Mouse (Mus musculus) neural tube, embryonic 10.5 days (tissue): Measurements from ENCODE around the gene Orm1.

Source experiments
- DNase-seq: peaks from one replicate; pipeline ENCODE4 v3.0.0-alpha.2; 2017; ENCODE audit warnings: low spot score; ENCODE audit errors: extremely low spot score

The Orm1 gene

GRCm38 (mm10) chr4:63355877-63356665 is 11.7 kb downstream of the Orm1 start, which contains the start of gene Orm3:
TSS of gene Orm3 (plus strand) at chr4:63356162.
- no peak for DNase-seq

DNA sequence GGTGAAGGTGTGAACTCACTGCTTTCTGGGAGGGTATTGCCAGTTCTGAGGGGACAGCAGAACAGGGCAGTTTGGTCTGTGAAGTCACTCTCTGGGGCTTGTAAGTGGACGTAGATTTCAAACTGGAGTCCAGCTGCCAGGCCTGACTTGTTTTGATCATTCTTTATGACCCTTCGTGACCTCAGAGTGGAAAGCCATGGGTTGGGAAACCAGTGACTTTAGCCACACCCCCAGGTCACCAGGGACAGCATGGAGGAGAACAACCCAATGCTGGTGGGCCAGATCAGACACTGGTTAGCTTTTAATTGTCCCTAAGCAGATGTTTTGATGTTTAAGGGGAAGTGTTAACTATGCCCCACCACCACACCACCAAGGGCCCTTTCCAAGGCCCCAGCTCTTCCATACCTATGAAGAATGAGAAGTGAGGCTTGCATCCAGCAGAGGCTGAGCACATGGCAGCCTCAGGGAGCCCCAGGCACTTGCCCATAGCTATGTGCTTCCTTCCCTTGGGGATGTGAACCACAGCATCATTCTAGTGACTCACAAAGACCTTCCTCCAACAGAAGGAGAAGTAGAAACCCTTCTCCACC is 12.7 kb downstream of the Orm1 start:
- no peak for DNase-seq

- no peak for DNase-seq
These were observed 15.5 kb downstream of the Orm1 start for GRCm38 (mm10) chr4:63359861-63360260.

- no peak for DNase-seq
These were observed 17.8 kb downstream of the Orm1 start, which contains the start of gene Orm2 for GRCm38 (mm10) chr4:63362150-63362549. TSS of gene Orm2 (plus strand) at chr4:63362449.

DNA sequence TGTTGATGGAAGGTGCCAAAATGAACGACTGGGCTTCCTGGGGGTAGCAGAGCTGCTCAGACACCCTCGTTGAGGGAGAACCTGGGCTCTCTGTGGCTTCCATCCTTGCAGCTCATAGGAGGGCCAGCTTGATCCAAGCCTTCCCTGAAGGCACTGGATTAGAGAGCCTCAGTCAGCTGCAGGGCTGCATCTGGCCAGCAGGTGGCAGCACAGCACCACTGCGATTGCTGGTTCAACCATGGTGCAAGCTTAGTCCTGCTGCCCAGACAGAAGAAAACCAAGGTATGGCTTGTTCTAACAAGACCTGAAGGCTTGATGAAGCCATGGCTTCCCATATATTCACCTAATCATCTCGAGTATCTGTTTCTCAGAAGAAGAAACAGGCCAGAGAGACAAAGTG is 24.2 kb downstream of the Orm1 start:
- peak; percentile 88 for DNase-seq

DNA sequence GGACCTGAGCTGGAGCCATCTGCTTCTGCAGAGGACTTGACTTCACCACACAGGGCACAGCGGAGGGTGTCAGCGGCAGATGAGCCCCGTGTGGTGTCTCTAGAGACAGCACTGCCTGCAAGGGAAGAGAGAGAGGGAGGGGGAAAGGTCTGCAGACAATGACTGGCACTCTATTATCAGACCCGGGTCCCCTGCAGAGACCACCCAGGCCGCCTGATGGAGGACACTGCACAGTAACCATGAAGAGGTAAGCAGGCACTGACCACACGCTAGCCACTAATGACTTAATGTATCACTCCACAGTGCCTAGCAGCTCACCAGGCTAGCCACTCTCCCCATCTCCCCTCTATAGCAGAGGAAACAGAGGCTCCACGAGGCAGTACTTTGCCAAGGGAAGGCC is 26.5 kb downstream of the Orm1 start:
- no peak for DNase-seq

DNA sequence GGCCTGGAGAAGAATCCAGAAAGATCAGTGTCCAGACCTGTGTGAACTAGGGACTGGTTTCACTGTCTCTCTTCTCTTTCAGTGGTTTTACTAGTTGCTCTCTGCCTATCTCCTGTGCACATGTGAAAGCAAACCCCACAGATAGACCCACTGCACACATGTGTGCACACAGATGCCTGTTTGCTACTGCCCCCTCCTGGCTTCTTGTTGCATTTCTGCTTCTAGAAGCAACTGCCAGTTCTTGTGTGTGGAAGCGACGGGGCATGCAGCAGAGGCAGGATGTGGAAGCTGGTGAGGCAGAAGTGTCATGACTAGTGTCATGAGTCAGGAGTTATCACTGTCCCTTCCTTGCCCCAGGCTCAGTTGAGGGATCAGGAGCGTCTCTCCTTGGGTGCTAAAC is 27.5 kb downstream of the Orm1 start:
- DNase-seq: peak; percentile 32

GRCm38 (mm10) chr4:63373404-63373803 is 29.0 kb downstream of the Orm1 start:
- DNase-seq: no peak

- DNase-seq: no peak
These were observed 30.0 kb downstream of the Orm1 start for GRCm38 (mm10) chr4:63374331-63374730.

DNA sequence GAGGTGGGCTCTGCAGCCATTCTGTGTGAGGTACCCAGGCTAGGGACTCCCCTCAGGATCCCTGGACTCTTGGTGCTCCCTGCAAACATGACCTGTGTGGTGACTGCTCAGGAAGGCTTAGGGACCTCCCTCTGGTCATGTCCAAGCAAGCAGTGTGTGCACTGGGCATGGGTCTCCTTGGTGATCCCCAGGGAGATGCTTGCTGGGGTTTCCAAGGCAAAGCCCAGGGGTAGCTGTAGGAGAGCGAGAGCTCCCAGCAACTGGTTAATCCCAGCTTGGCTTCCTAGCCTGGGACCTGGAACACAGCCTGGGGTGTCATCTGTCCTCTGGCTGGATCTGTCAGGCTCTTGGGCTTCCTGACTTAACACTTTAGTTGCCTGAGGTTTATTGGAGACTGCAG is 31.0 kb downstream of the Orm1 start:
- no peak for DNase-seq

- no peak for DNase-seq
These were observed 33.1 kb downstream of the Orm1 start for GRCm38 (mm10) chr4:63377483-63377882.

GRCm38 (mm10) chr4:63382676-63383369 is 38.5 kb downstream of the Orm1 start:
- no peak for DNase-seq

DNA sequence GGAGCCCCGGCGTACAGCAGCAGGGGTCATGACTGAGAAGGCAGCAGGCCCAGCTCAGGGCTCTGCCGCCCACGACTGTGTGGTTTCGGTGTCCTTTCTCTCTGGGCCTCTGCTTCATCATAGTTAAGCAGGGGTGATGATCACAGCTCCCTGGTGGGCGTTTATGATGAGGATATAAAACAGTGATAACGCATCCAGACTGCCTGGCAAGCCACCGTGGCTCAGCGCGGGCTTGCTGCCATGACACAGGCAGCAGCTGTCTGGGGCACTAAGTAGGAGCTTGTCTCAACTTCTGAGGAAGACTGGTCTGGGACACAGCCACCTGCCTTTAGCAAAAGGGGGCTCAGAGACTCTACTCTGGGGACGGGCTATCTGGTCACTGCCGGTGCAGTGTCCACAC is 39.1 kb downstream of the Orm1 start:
- DNase-seq: no peak

GRCm38 (mm10) chr4:63384262-63384661 is 39.9 kb downstream of the Orm1 start:
- no peak for DNase-seq

- no peak for DNase-seq
These were observed 40.9 kb downstream of the Orm1 start for GRCm38 (mm10) chr4:63385253-63385652.

GRCm38 (mm10) chr4:63385784-63386183 is 41.4 kb downstream of the Orm1 start:
- DNase-seq: no peak

- DNase-seq: no peak
These were observed 43.7 kb downstream of the Orm1 start for GRCm38 (mm10) chr4:63388029-63388428.

DNA sequence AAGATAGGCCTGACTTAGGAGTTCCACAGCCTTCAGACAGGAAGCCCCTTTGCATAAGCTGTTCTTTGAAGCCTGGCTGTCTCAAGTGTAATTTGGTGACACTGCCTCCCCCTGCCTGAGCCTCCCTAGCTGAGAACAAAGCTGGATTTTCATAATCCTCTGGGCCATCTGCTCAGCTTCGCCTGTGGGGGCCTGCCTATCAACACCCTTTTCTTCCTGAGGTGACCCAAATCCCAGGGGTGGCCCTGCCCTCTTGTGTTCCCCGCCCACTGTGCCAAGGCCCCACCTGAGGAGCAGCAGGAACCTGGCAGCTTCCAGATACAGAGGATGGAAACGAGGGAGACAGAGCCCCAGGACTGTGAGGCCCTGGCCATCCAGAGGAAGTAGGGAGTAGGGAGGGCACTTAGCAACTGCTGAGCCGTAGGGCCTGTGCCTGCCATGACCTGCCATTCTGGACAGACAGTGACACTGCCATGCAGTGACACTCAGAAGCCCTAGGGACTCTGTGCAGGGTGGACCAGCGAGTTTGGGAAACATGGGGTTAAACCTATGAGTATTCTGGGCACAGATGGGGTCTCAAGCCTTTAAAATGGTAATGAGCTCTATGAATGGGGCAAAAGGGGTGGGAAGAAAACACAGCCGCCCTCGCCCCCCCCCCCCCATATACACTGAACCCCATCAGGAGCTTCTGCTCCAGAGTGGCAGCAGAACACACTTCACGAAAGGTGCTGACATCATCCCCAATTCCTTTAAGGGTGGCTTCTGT is 44.9 kb downstream of the Orm1 start:
- DNase-seq: no peak

DNA sequence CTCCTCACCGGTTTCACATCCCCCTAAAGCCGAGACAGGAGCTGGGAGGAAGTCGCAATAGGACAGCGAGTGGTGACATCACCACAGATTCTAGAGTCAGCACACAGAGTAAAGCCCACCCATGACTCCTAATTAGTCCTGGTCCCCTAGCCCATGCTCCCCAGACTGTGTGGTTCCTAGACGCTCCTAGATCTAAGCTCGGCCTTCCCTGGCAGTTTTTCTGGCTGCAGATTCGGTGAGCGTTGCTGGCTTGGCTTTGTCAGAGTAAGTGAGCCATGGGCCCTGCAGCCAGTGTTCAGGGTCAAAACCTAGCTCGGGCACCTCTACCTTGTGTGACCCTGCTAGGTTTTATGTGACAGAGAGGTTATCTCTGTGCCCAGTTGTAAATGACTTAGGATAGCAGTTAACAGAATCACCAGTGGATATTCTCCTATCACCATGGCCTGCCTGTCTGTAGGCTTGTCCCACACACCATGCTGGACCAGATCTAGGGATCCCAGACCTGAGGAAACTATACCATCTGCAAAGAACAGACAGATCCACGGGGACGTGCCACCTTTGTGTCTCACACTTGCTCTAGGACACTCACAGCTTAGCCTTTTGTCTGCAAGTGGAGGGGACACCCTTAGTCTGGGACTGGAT is 45.6 kb downstream of the Orm1 start:
- DNase-seq: no peak

- DNase-seq: no peak
These were observed 47.0 kb downstream of the Orm1 start for GRCm38 (mm10) chr4:63391322-63391721.
